Mouse (Mus musculus) CH12.LX (cell line): ENCODE results near the gene Ifrd1. TPM values are rescaled to one million over a fixed set of nuclear protein-coding genes. Genes with fewer than 3 reads are reported as not detected.

Experiments used
- DNase-seq: peaks from one replicate; pipeline ENCODE4 v3.0.0-alpha.2; 2013; ENCODE audit errors: extremely low read depth
- H3K27ac ChIP-seq: 2 replicates; pipeline ENCODE4 v1.5.1; 2012; ENCODE audit warnings: low read depth, mild to moderate bottlenecking, control low read depth, moderate library complexity; ENCODE audit not compliant: insufficient read depth
- H3K27me3 ChIP-seq: replicated peaks from 2 replicates; pipeline ENCODE3; 2012; ENCODE audit warnings: inconsistent platforms
- H3K36me3 ChIP-seq, 2 experiments: replicated peaks in 1 of 2; 2 replicates each; pipeline versions ENCODE3 to v1.6.1; 2012; ENCODE audit warnings: inconsistent platforms in 1 of 2, low read length in 1 of 2, mild to moderate bottlenecking in 1 of 2, mixed read lengths in 1 of 2, moderate library complexity in 1 of 2; ENCODE audit not compliant: control insufficient read depth in 1 of 2, insufficient read depth in 1 of 2
- H3K4me1 ChIP-seq, 2 experiments: 2 replicates each; pipeline ENCODE4 v1.6.1; 2012; ENCODE audit warnings: inconsistent platforms in 1 of 2, moderate library complexity in 1 of 2; ENCODE audit not compliant: insufficient read depth in 2 of 2, control insufficient read depth in 1 of 2
- H3K4me2 ChIP-seq: 2 replicates; pipeline ENCODE4 v1.6.1; 2012; ENCODE audit warnings: low read depth, mild to moderate bottlenecking, control low read depth; ENCODE audit not compliant: poor library complexity, insufficient read depth, severe bottlenecking
- H3K4me3 ChIP-seq, 3 experiments: fragments of 150-350 bp in 1 of 3; sonication (generic) in 1 of 3; replicated peaks in 1 of 3; 2 replicates each; pipeline versions ENCODE3 to v1.5.1; 2011 to 2012; ENCODE audit warnings: low read depth in 2 of 3, low read length in 2 of 3, mild to moderate bottlenecking in 2 of 3, moderate library complexity in 2 of 3, control low read depth in 1 of 3, improper control_type of control experiment in 1 of 3, inconsistent platforms in 1 of 3, mixed read lengths in 1 of 3; ENCODE audit not compliant: poor library complexity in 1 of 3
- H3K79me2 ChIP-seq: replicated peaks from 2 replicates; pipeline ENCODE4 v1.6.1; 2012; ENCODE audit warnings: mild to moderate bottlenecking, moderate library complexity; ENCODE audit not compliant: control insufficient read depth, poor library complexity, insufficient read depth, severe bottlenecking; ENCODE audit errors: extremely low read depth
- H3K9ac ChIP-seq: 2 replicates; pipeline ENCODE4 v1.6.1; 2012; ENCODE audit warnings: low read depth, mild to moderate bottlenecking, control low read depth, moderate library complexity; ENCODE audit not compliant: insufficient read depth
- H3K9me3 ChIP-seq: replicated peaks from 2 replicates; pipeline ENCODE3; 2012; ENCODE audit warnings: low read length, inconsistent platforms, mixed read lengths
- BHLHE40 ChIP-seq: IDR thresholded peaks from 2 replicates; pipeline ENCODE4 v1.6.1; 2011; ENCODE audit warnings: mild to moderate bottlenecking, low read depth, low read length, improper control_type of control experiment
- CHD2 ChIP-seq: IDR thresholded peaks from 2 replicates; pipeline ENCODE4 v1.6.1; 2011; ENCODE audit warnings: low read length, improper control_type of control experiment
- CTCF ChIP-seq, 2 experiments: IDR thresholded peaks in 1 of 2; conservative IDR thresholded peaks in 1 of 2; 2 replicates each; pipeline ENCODE4 v1.5.1; 2011 to 2012; ENCODE audit warnings: low read depth in 2 of 2, low read length in 2 of 2, improper control_type of control experiment in 1 of 2, inconsistent platforms in 1 of 2, mild to moderate bottlenecking in 1 of 2, moderate library complexity in 1 of 2
- ELF1 ChIP-seq: IDR thresholded peaks from 2 replicates; pipeline ENCODE4 v1.6.1; 2014; ENCODE audit warnings: low read depth, mild to moderate bottlenecking, inconsistent platforms, low read length, improper control_type of control experiment
- ETS1 ChIP-seq: conservative IDR thresholded peaks from 2 replicates; pipeline ENCODE4 v1.6.1; 2012; ENCODE audit warnings: low read depth, mild to moderate bottlenecking, inconsistent platforms, low read length, improper control_type of control experiment, moderate library complexity
- MYC ChIP-seq: IDR thresholded peaks from 2 replicates; pipeline ENCODE4 v1.6.1; 2011; ENCODE audit warnings: low read depth, mild to moderate bottlenecking, improper control_type of control experiment, low read length
- NRF1 ChIP-seq: IDR thresholded peaks from 2 replicates; pipeline ENCODE4 v1.6.1; 2014; ENCODE audit warnings: low read depth, mild to moderate bottlenecking, inconsistent platforms, low read length, improper control_type of control experiment, moderate library complexity
- POLR2A ChIP-seq: IDR thresholded peaks from 2 replicates; pipeline ENCODE4 v1.6.1; 2011; ENCODE audit warnings: low read depth, mild to moderate bottlenecking, improper control_type of control experiment, low read length
- POLR2AphosphoS2 ChIP-seq: IDR thresholded peaks from 2 replicates; pipeline ENCODE4 v1.6.1; 2011; ENCODE audit warnings: low read depth, low read length, improper control_type of control experiment
- RAD21 ChIP-seq: IDR thresholded peaks from 2 replicates; pipeline ENCODE4 v1.6.1; 2011; ENCODE audit warnings: low read depth, mild to moderate bottlenecking, low read length, improper control_type of control experiment, moderate library complexity
- SMC3 ChIP-seq: IDR thresholded peaks from 2 replicates; pipeline ENCODE4 v1.6.1; 2011; ENCODE audit warnings: low read depth, low read length, improper control_type of control experiment
- TBP ChIP-seq: conservative IDR thresholded peaks from 2 replicates; pipeline ENCODE4 v1.6.1; 2011; ENCODE audit warnings: low read depth, low read length, improper control_type of control experiment
- TCF12 ChIP-seq: IDR thresholded peaks from 2 replicates; pipeline ENCODE4 v1.6.1; 2014; ENCODE audit warnings: low read depth, mild to moderate bottlenecking, inconsistent platforms, low read length, improper control_type of control experiment
- USF1 ChIP-seq: IDR thresholded peaks from 2 replicates; pipeline ENCODE4 v1.6.1; 2014; ENCODE audit warnings: low read depth, mild to moderate bottlenecking, inconsistent platforms, low read length, improper control_type of control experiment
- ZC3H11A ChIP-seq: IDR thresholded peaks from 2 replicates; pipeline ENCODE4 v1.6.1; 2012; ENCODE audit warnings: low read depth, mild to moderate bottlenecking, inconsistent platforms, low read length, improper control_type of control experiment
- ZKSCAN1 ChIP-seq: IDR thresholded peaks from 2 replicates; pipeline ENCODE4 v1.6.1; 2012; ENCODE audit warnings: low read depth, inconsistent platforms, low read length, improper control_type of control experiment, borderline replicate concordance
- dilution Hi-C: fragments of 300-500 bp; cut with MboI; formaldehyde crosslinking; loops from 2 replicates; pipeline ENCODE4 v1.14.3; 2020; ENCODE audit warnings: low sequenced_read_pairs; ENCODE audit not compliant: extremely low pct_unique_long_range_greater_than_20kb, extremely low pct_ligation_motif_present
- in situ Hi-C: fragments of 300-500 bp; cut with MboI; formaldehyde crosslinking; loops from 3 replicates; pipeline ENCODE4 v1.14.3; 2019; ENCODE audit warnings: low sequenced_read_pairs, low pct_ligation_motif_present, low pct_unique_long_range_greater_than_20kb, mixed read lengths
- polyA plus RNA-seq: library from polyadenylated mRNA; unstranded; fragments of >175 nt; gene quantifications from 2 replicates; pipeline ENCODE4 v1.2.1, GENCODE M21; 2012; ENCODE audit warnings: low read depth; ENCODE audit not compliant: insufficient read length
- total RNA-seq, 2 experiments: library from RNA; depleted of rRNA; stranded (reverse); fragments of 300-350 nt in 1 of 2; fragments of >200 nt in 1 of 2; gene quantifications; 2 replicates each; pipeline ENCODE4 v1.2.3; 2012 to 2014

Ifrd1 gene
- total and polyA plus RNA-seq, 3 experiments = 105 to 427 (median 269) TPM

GRCm38 (mm10) chr12:40200484-40201235, 47.6 kb downstream of the Ifrd1 start:
- H3K9ac ChIP-seq = no peak overlapping the region
- dilution Hi-C loops (no loop called here), in situ Hi-C loops (no loop called here)
- peaks cover 3% of the 10 kb centered on the region for H3K79me2 ChIP-seq
- H3K9me3 ChIP-seq = no peaks in the 10 kb centered on the region
- no peaks in the 10 kb centered on the region for H3K27me3 ChIP-seq
- H3K4me1 ChIP-seq = peaks cover 4 to 24% of the 10 kb centered on the region in 2 experiments; a peak in 3 of 4 replicates
- TF ChIP-seq BHLHE40 (no peak), RAD21 (no peak), POLR2AphosphoS2 (peak; percentile 72; the same call in 1 of the 2 replicates), ZC3H11A (no peak)
- TF ChIP-seq, all 38 proteins: peak for 1
- DNase-seq = no peak
- Histone ChIP-seq H3K27ac (no peak overlapping the region), H3K36me3 (peaks cover 32 to 59% of the 10 kb centered on the region in 2 experiments), H3K4me3 (no peak overlapping the region), H3K4me2 (no peak overlapping the region)

GRCm38 (mm10) chr12:40199795-40200402, 48.4 kb downstream of the Ifrd1 start:
- no peaks in the 10 kb centered on the region for H3K9me3 ChIP-seq
- TF ChIP-seq ZKSCAN1 (no peak), POLR2AphosphoS2 (peak; percentile 54; the same call in 1 of the 2 replicates), RAD21 (peak; percentile 64), POLR2A (no peak; the same call in 1 of the 2 replicates), CHD2 (no peak), CTCF (conservative IDR thresholded peaks at IDR 0.05 in 1 of 2, IDR thresholded peaks at IDR 0.05 in 1 of 2; ENCODE audit: low read depth in 2 of 2, low read length in 2 of 2) (peak; percentile 73 to 85), ZC3H11A (no peak), SMC3 (peak; percentile 64)
- peaks cover 3% of the 10 kb centered on the region for H3K79me2 ChIP-seq
- in situ Hi-C loops = no loop called here
- peaks cover 26 to 51% of the 10 kb centered on the region in 2 experiments for H3K36me3 ChIP-seq
- H3K27ac ChIP-seq = no peak overlapping the region
- dilution Hi-C loops = no loop called here
- peak; percentile 65 for DNase-seq
- peaks cover 0 to 16% of the 10 kb centered on the region in 2 experiments; a peak in 2 of 4 replicates for H3K4me1 ChIP-seq
- no peak overlapping the region for H3K4me2 ChIP-seq
- no peaks in the 10 kb centered on the region for H3K27me3 ChIP-seq
- H3K9ac ChIP-seq = no peak overlapping the region
- H3K4me3 ChIP-seq = no peak overlapping the region

DNA sequence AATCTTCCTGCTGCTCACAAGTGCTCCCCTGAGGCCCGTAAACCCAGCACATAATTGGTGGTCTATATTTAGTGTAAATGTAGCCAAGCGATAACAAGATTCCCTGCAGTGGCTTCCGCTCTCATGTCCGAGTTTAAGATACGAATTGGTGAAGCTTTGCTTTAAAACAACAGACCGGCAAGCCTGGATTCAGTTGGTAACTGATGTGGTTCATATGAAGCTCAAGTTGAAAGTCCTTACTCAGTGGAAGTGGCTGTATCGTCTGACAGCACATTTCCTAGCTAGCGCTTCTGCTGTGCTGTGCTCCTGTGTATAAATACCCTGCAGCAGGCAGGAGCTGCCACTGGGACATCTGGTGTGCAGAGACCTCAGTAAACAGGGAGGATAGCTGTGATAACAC, 49.0 kb downstream of the Ifrd1 start, which contains the start of gene Lsmem1:
Gene Lsmem1 (minus strand): TSS at position 189 of the 400 bp plus-strand sequence.
- dilution Hi-C loops = no loop called here
- no peak within 1 kb of the TSS for H3K27ac ChIP-seq

More for the DNA sequence above, 49.0 kb downstream of the Ifrd1 start, which contains the start of gene Lsmem1:
- no peak for TF ChIP-seq ELF1
- no peak for TF ChIP-seq USF1
- TF ChIP-seq MYC = no peak
- TF ChIP-seq NRF1 = no peak
- TF ChIP-seq TCF12 = no peak
- TF ChIP-seq POLR2AphosphoS2 = no peak
- TF ChIP-seq TBP = no peak
- no peak for TF ChIP-seq RAD21
- TF ChIP-seq ZC3H11A = no peak
- TF ChIP-seq ETS1 = no peak
- Histone ChIP-seq H3K36me3 (peaks cover 20 to 45% of the 10 kb centered on the region in 2 experiments), H3K9me3 (no peaks in the 10 kb centered on the region), H3K79me2 (no peaks in the 10 kb centered on the region; the same call in 1 of the 2 replicates), H3K4me1 (peaks cover 0 to 15% of the 10 kb centered on the region in 2 experiments; a peak in 2 of 4 replicates), H3K9ac (no peak within 1 kb of the TSS), H3K4me2 (no peak within 1 kb of the TSS; the same call in 1 of the 2 replicates), H3K27me3 (no peaks in the 10 kb centered on the region), H3K4me3 (no peak within 1 kb of the TSS)
- in situ Hi-C loops = no loop called here
- no peak for DNase-seq
